Mouse (Mus musculus) lung, embryonic 15.5 days (tissue): Measurements from ENCODE around the gene Rbp2. TPM values are rescaled to one million over a fixed set of nuclear protein-coding genes. Genes with fewer than 3 reads are reported as not detected.
A peak's percentile ranks its signal among the peaks of the same experiment; 100 is the strongest.

ENCODE experiments used
- ATAC-seq: fragments of 200-750 bp; cut with Nextera tagmentation; 2 replicates; pipeline ENCODE4 v1.8.0; 2017; ENCODE audit warnings: moderate number of reproducible peaks, borderline replicate concordance; ENCODE audit not compliant: low FRiP score, low TSS enrichment; ENCODE audit errors: extremely low read depth
- H3K27ac ChIP-seq: fragments of 300-500 bp; sonication (generic); 2 replicates; pipeline ENCODE4 v1.5.1; 2015; ENCODE audit warnings: moderate library complexity, mild to moderate bottlenecking, inconsistent platforms
- H3K27me3 ChIP-seq: fragments of 300-500 bp; sonication (generic); 2 replicates; pipeline ENCODE4 v1.6.1; 2015; ENCODE audit warnings: inconsistent platforms
- H3K36me3 ChIP-seq: fragments of 300-500 bp; sonication (generic); 2 replicates; pipeline ENCODE4 v1.6.1; 2015; ENCODE audit warnings: inconsistent platforms
- H3K4me1 ChIP-seq: fragments of 300-500 bp; sonication (generic); 2 replicates; pipeline ENCODE4 v1.6.1; 2015; ENCODE audit warnings: inconsistent platforms
- H3K4me2 ChIP-seq: fragments of 300-500 bp; sonication (generic); 2 replicates; pipeline ENCODE4 v1.6.1; 2015; ENCODE audit warnings: inconsistent platforms, mild to moderate bottlenecking, moderate library complexity
- H3K4me3 ChIP-seq: fragments of 300-500 bp; sonication (generic); 2 replicates; pipeline ENCODE4 v1.5.1; 2015; ENCODE audit warnings: mild to moderate bottlenecking, inconsistent platforms
- H3K9ac ChIP-seq: fragments of 300-500 bp; sonication (generic); 2 replicates; pipeline ENCODE4 v1.6.1; 2015; ENCODE audit warnings: inconsistent platforms
- H3K9me3 ChIP-seq: fragments of 300-500 bp; sonication (generic); 2 replicates; pipeline ENCODE4 v1.6.1; 2016; ENCODE audit warnings: inconsistent platforms
- WGBS: fragments of 180-500 bp; shearing (Covaris S2); methylation state at CpG from one replicate; pipeline ENCODE4 v1.1.7; 2015; 5-methylcytosine and 5-hydroxymethylcytosine counted together
- polyA plus RNA-seq: library from polyadenylated mRNA; unstranded; fragments of >200 nt; fragmentation: Nextera tagmentation; extraction: Ambion mirVana; gene quantifications from 2 replicates; pipeline ENCODE4 v1.2.1, GENCODE M21; 2015

Rbp2 gene
- 0.61 and 1.0 TPM in 2 replicates for polyA plus RNA-seq

- Histone ChIP-seq H3K36me3 (no peaks in the 10 kb centered on the region), H3K9ac (no peak within 1 kb of the TSS), H3K27me3 (no peaks in the 10 kb centered on the region), H3K4me2 (no peak within 1 kb of the TSS), H3K9me3 (no peaks in the 10 kb centered on the region), H3K27ac (no peak within 1 kb of the TSS), H3K4me1 (peaks cover 10% of the 10 kb centered on the region), H3K4me3 (no peak within 1 kb of the TSS)
- WGBS: 82% methylated on average over 3 of the region's 3 CpGs
- no peak for ATAC-seq
Observed at GRCm38 (mm10) chr9:98485815-98486214, at the start of gene Rbp2. Gene Rbp2 (plus strand): TSS chr9:98486115.

- Histone ChIP-seq H3K27ac (no peak overlapping the region), H3K4me2 (no peak overlapping the region), H3K4me3 (no peak overlapping the region), H3K36me3 (0 out of 2 replicates have a peak, but pooled peaks cover 8% of the 10 kb centered on the region), H3K4me1 (peaks cover 5% of the 10 kb centered on the region; the same call in 1 of the 2 replicates), H3K9ac (no peak overlapping the region), H3K27me3 (no peaks in the 10 kb centered on the region), H3K9me3 (no peaks in the 10 kb centered on the region)
- ATAC-seq: no peak
- 71% methylated on average over 4 of the region's 4 CpGs for WGBS
Observed at GRCm38 (mm10) chr9:98437819-98438218, 48.1 kb upstream of the Rbp2 start.

GRCm38 (mm10) chr9:98439091-98439490, 46.8 kb upstream of the Rbp2 start:
- Histone ChIP-seq H3K36me3 (0 out of 2 replicates have a peak, but pooled peaks cover 11% of the 10 kb centered on the region), H3K27ac (no peak overlapping the region), H3K4me1 (no peaks in the 10 kb centered on the region), H3K9ac (no peak overlapping the region), H3K9me3 (no peaks in the 10 kb centered on the region), H3K27me3 (no peaks in the 10 kb centered on the region), H3K4me2 (no peak overlapping the region), H3K4me3 (no peak overlapping the region)
- WGBS: 51% methylated on average over 3 of the region's 3 CpGs
- no peak for ATAC-seq

GRCm38 (mm10) chr9:98442638-98443037, 43.3 kb upstream of the Rbp2 start:
- Histone ChIP-seq H3K4me1 (no peaks in the 10 kb centered on the region), H3K36me3 (peaks cover 26% of the 10 kb centered on the region), H3K4me2 (no peak overlapping the region), H3K27ac (no peak overlapping the region), H3K9me3 (no peaks in the 10 kb centered on the region), H3K4me3 (no peak overlapping the region), H3K9ac (no peak overlapping the region), H3K27me3 (no peaks in the 10 kb centered on the region)
- no peak for ATAC-seq
- 46% methylated on average over 5 of the region's 5 CpGs for WGBS

- no peaks in the 10 kb centered on the region for H3K4me1 ChIP-seq
- no peak overlapping the region for H3K9ac ChIP-seq
- no peak overlapping the region for H3K27ac ChIP-seq
- ATAC-seq: no peak
- no peaks in the 10 kb centered on the region for H3K27me3 ChIP-seq
- no peak overlapping the region for H3K4me2 ChIP-seq
- peaks cover 26% of the 10 kb centered on the region for H3K36me3 ChIP-seq
- 78% methylated on average over 9 of the region's 9 CpGs for WGBS
- no peak overlapping the region for H3K4me3 ChIP-seq
- H3K9me3 ChIP-seq: no peaks in the 10 kb centered on the region
Observed at GRCm38 (mm10) chr9:98445359-98446149, 40.4 kb upstream of the Rbp2 start.

- Histone ChIP-seq H3K27ac (no peak overlapping the region), H3K9ac (no peak overlapping the region), H3K4me2 (no peak overlapping the region), H3K27me3 (no peaks in the 10 kb centered on the region), H3K36me3 (peaks cover 9% of the 10 kb centered on the region), H3K9me3 (no peaks in the 10 kb centered on the region), H3K4me3 (no peak overlapping the region), H3K4me1 (no peaks in the 10 kb centered on the region)
- no peak for ATAC-seq
- WGBS: 66% methylated on average over 1 of the region's 1 CpGs
Observed at GRCm38 (mm10) chr9:98450976-98451375, 34.9 kb upstream of the Rbp2 start.

GRCm38 (mm10) chr9:98466709-98467108, 19.2 kb upstream of the Rbp2 start:
- H3K4me3 ChIP-seq: no peak overlapping the region
- ATAC-seq: no peak
- H3K36me3 ChIP-seq: no peaks in the 10 kb centered on the region
- 43% methylated on average over 2 of the region's 2 CpGs for WGBS
- no peaks in the 10 kb centered on the region for H3K4me1 ChIP-seq
- H3K27ac ChIP-seq: no peak overlapping the region
- no peak overlapping the region for H3K9ac ChIP-seq
- H3K4me2 ChIP-seq: no peak overlapping the region
- no peaks in the 10 kb centered on the region for H3K9me3 ChIP-seq
- H3K27me3 ChIP-seq: no peaks in the 10 kb centered on the region

- Histone ChIP-seq H3K9me3 (no peaks in the 10 kb centered on the region), H3K4me1 (no peaks in the 10 kb centered on the region), H3K4me3 (no peak overlapping the region), H3K27me3 (no peaks in the 10 kb centered on the region), H3K27ac (no peak overlapping the region), H3K36me3 (no peaks in the 10 kb centered on the region), H3K4me2 (no peak overlapping the region), H3K9ac (no peak overlapping the region)
- ATAC-seq: 0 out of 2 replicates have a peak, but pooled peaks have one; percentile 11
- 75% methylated on average over 2 of the region's 2 CpGs for WGBS
Observed at GRCm38 (mm10) chr9:98480172-98480749, 5.7 kb upstream of the Rbp2 start.

GRCm38 (mm10) chr9:98482256-98482655, 3.7 kb upstream of the Rbp2 start:
- no peaks in the 10 kb centered on the region for H3K4me1 ChIP-seq
- H3K9me3 ChIP-seq: no peaks in the 10 kb centered on the region
- WGBS: 59% methylated on average over 4 of the region's 4 CpGs
- no peak overlapping the region for H3K27ac ChIP-seq
- no peak overlapping the region for H3K9ac ChIP-seq
- H3K36me3 ChIP-seq: no peaks in the 10 kb centered on the region
- H3K4me2 ChIP-seq: no peak overlapping the region
- no peaks in the 10 kb centered on the region for H3K27me3 ChIP-seq
- no peak for ATAC-seq
- no peak overlapping the region for H3K4me3 ChIP-seq

GRCm38 (mm10) chr9:98485020-98485419, 895 bp upstream of the Rbp2 start:
- H3K9me3 ChIP-seq: no peaks in the 10 kb centered on the region
- no peak for ATAC-seq
- WGBS: 75% methylated on average over 7 of the region's 7 CpGs
- H3K4me1 ChIP-seq: peaks cover 6% of the 10 kb centered on the region
- no peak overlapping the region for H3K27ac ChIP-seq
- no peaks in the 10 kb centered on the region for H3K36me3 ChIP-seq
- no peak overlapping the region for H3K9ac ChIP-seq
- H3K27me3 ChIP-seq: no peaks in the 10 kb centered on the region
- H3K4me2 ChIP-seq: no peak overlapping the region
- no peak overlapping the region for H3K4me3 ChIP-seq

- peak overlapping the region; percentile 54 for H3K27ac ChIP-seq
- ATAC-seq: peak; percentile 86
- peaks cover 13% of the 10 kb centered on the region for H3K4me1 ChIP-seq
- no peaks in the 10 kb centered on the region for H3K9me3 ChIP-seq
- H3K36me3 ChIP-seq: no peaks in the 10 kb centered on the region
- no peak overlapping the region for H3K4me2 ChIP-seq
- WGBS: 41% methylated on average over 6 of the region's 6 CpGs
- H3K4me3 ChIP-seq: no peak overlapping the region
- no peak overlapping the region for H3K9ac ChIP-seq
- no peaks in the 10 kb centered on the region for H3K27me3 ChIP-seq
Observed at GRCm38 (mm10) chr9:98487273-98487672, 1.4 kb downstream of the Rbp2 start.

- Histone ChIP-seq H3K4me1 (peaks cover 13% of the 10 kb centered on the region), H3K9ac (no peak overlapping the region), H3K4me3 (no peak overlapping the region), H3K27ac (no peak overlapping the region), H3K27me3 (no peaks in the 10 kb centered on the region), H3K4me2 (no peak overlapping the region), H3K36me3 (no peaks in the 10 kb centered on the region), H3K9me3 (no peaks in the 10 kb centered on the region)
- WGBS: 66% methylated on average over 4 of the region's 4 CpGs
- no peak for ATAC-seq
Observed at GRCm38 (mm10) chr9:98489532-98489931, 3.6 kb downstream of the Rbp2 start.
